Mouse (Mus musculus): Measurements from ENCODE around the gene Atp7a.

- TF ChIP-seq CTCF (conservative IDR thresholded peaks at IDR 0.05; ENCODE audit: low read length), result no peak
- no peak for TF ChIP-seq POU5F1 (IDR thresholded peaks at IDR 0.05; ENCODE audit: borderline replicate concordance, low read length)
- no peak for TF ChIP-seq NANOG (IDR thresholded peaks at IDR 0.05; ENCODE audit: borderline replicate concordance, low read length)
These were observed 18.4 kb downstream of the Atp7a start for GRCm38 (mm10) chrX:106045455-106045854.
